Mouse (Mus musculus) heart, adult 8-10 months (tissue): ENCODE measurements at regions not wholly inside any gene's neighbourhood (a gene's known extent, or its start where the extent isn't known, plus 50 kb on each side); places are given as distances from the start of the nearest gene placed in this dataset.
A peak's percentile ranks its signal among the peaks of the same experiment; 100 is the strongest.

Experiments
- DNase-seq: peaks from one replicate; pipeline ENCODE4 v3.0.0; 2022; ENCODE audit warnings: low spot score

GRCm38 (mm10) chrX:23499320-23499719 is 134.4 kb upstream of the Klhl13 start:
- no peak for DNase-seq

- no peak for DNase-seq
These were observed 130.3 kb upstream of the Klhl13 start for GRCm38 (mm10) chrX:23495199-23495598.

DNA sequence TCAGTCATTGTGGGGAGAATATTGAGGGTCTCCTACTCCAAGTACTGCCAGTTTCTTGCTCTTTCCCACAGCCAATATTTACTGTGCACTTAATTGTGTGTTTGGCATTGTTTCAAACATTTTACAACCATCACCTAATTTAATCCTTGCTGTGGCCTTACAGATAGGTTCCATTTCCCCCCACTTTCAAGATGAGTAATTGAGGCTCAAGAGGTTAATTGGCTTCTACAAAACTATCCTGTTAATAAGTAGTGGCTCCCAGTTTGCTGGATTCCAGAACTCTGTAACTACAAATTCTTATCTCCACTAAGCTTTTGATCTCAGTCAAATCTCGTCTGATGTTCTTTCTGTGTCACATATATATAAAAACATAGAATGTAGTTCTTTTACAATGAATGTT is 112.0 kb upstream of the Klhl13 start:
- DNase-seq = no peak

GRCm38 (mm10) chrX:23466031-23466430 is 101.1 kb upstream of the Klhl13 start:
- DNase-seq = no peak

DNA sequence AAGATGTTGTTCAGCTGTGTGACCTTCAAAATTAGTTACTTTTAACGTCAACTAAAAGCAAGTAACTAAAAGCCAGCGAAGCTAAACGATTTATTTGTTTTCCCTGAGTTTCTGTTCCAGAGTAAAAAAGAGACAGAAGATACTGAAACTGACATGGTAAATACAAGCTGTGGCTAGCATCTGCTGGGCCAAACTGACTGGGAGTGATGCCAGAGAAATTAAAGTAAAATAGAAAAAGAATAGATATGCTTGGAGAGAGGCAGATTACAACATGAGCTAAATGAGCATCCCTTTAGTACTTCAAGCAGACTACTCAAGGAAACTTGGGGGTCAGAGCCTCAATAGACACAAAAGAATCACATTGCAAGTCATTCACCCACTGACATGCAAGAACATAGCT is 88.7 kb upstream of the Klhl13 start:
- peak; percentile 0 for DNase-seq

GRCm38 (mm10) chrX:23422746-23423145 is 57.9 kb upstream of the Klhl13 start:
- no peak for DNase-seq

DNA sequence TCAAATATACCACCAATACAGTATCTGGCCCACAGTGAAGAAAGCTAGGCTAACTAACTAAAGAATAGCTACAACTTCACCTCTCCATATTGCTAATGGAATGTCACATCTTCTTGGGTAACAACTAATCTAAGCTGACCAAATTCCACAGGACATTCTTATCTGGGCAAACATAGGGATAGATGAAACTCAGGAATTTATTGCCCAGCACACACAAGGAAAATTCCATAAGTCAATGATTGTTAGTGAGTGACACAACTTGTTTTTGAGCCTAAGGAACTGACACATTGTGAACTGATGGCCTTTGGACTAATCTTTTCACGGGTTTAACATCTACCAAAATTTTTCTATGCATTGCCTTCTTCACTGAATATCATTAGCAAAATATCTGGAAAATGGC is 52.6 kb upstream of the Klhl13 start:
- DNase-seq = no peak
